Mouse (Mus musculus): ENCODE results near the gene Aspscr1.

Gene Aspscr1

GRCm38 (mm10) chr11:120747974-120748373, 75.2 kb downstream of the Aspscr1 start:
- DNase-seq: no peak

DNA sequence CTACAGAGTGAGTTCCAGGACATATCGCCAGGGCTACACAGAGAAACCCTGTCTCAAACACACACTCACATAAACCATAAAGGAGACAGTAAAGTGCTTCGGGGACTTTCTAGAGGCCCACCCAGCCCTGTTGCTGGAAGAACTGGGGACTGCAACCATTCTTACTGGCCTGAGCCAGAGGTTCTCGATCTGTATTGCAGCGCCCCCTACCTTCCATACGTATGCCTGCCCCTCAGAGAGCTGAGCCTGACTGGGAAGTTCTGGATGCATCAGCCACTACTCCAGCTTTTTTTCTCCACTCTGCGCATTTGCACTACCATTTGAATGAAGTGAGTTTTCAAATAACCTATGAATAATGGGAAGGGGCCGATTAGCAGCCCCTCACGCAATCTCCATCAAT, 76.7 kb downstream of the Aspscr1 start:
- DNase-seq: peak; percentile 59

DNA sequence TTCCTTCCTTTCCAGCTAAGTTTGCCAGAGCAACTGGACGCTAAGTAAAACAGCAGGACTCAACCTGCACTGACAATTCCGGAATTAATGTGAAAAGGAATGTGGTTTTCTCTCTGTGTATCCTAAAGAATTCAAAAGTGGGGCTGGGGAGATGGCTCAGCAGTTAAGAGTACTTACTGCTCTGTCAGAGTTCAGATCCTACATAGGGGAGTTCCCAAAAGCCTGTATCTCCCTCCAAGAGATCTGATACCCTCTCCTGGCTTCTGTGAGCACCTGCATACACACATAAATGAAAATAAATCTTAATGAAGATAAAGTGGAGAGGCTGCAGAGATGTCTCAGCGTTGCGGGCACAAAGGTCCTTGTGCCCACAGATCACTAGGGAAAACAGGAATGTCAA, 78.8 kb downstream of the Aspscr1 start:
- DNase-seq: no peak
